Mouse (Mus musculus): Measurements from ENCODE around the gene Crybg2. TPM values are rescaled to one million over a fixed set of nuclear protein-coding genes. Genes with fewer than 3 reads are reported as not detected.

The Crybg2 gene
- polyA plus RNA-seq, 1 experiment from 2014 or later, result 2.9 TPM

DNA sequence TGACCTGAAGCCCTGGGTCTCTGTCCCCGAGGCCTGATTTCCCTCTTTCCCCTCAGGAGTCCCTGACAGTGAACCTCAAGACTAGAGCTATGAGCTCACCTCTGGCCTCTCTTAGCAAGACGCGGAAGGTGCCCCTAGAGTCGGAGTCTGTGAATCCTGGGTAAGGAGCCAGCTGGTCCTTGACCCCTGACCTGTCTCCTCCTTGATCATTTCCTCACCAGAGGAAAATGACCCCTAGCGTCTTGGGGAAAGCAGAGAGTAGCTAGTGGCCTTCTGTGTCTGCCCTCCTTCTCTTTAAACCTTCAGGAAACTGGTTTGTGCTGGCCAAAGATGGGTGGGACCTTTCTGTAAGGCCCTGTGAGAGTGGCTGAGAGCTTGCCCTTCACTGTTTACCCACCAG is 47.6 kb downstream of the Crybg2 start:
- ATAC-seq (ENCODE audit: insufficient read depth) (no peak), DNase-seq (no peak)
- no peak for TF ChIP-seq CTCF (IDR thresholded peaks at IDR 0.05; ENCODE audit: low read depth)
- Histone ChIP-seq H3K4me3 (ENCODE audit: low read depth, low read length) (no peak overlapping the region), H3K27ac (ENCODE audit: low read depth) (no peak overlapping the region), H3K36me3 (ENCODE audit: insufficient read depth) (no peaks in the 10 kb centered on the region), H3K4me1 (ENCODE audit: insufficient read depth) (no peaks in the 10 kb centered on the region; the same call in 1 of the 2 replicates), H3K27me3 (ENCODE audit: insufficient read depth, low read length) (no peaks in the 10 kb centered on the region), H3K9me3 (ENCODE audit: low read depth, low read length) (no peaks in the 10 kb centered on the region), H3K9ac (no peak overlapping the region), H3K4me2 (no peak overlapping the region)
- WGBS, result 18% methylated on average over 5 of the region's 5 CpGs

DNA sequence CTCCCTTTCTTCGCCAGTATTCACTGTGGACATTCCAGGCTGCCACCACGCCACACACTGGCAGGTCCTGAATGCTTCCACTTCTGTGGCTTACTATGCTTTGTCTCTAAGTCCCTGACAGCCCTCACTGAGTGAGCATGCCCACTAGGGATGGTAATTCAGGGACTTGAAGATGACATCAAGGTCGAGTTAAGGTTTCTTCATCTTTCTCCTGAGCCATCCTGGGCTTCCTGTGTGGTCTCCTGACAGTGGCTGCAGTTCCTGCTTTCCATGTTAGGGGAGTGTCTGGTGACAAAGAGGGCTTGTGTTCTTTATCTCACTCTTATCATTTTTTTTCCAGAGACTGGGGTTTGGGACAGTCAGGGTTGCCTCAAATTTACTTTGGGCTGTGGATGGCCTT is 50.0 kb downstream of the Crybg2 start:
- Histone ChIP-seq H3K27me3 (ENCODE audit: insufficient read depth, low read length) (no peaks in the 10 kb centered on the region), H3K4me1 (ENCODE audit: insufficient read depth) (no peaks in the 10 kb centered on the region; the same call in 1 of the 2 replicates), H3K36me3 (ENCODE audit: insufficient read depth) (no peaks in the 10 kb centered on the region), H3K27ac (ENCODE audit: low read depth) (no peak overlapping the region), H3K9me3 (ENCODE audit: low read depth, low read length) (no peaks in the 10 kb centered on the region), H3K9ac (no peak overlapping the region), H3K4me2 (no peak overlapping the region), H3K4me3 (ENCODE audit: low read depth, low read length) (no peak overlapping the region)
- 37% methylated on average over 3 of the region's 3 CpGs for WGBS
- ATAC-seq (ENCODE audit: insufficient read depth), result no peak
- no peak for DNase-seq
- no peak for TF ChIP-seq CTCF (IDR thresholded peaks at IDR 0.05; ENCODE audit: low read depth)

GRCm38 (mm10) chr4:134112403-134112802 is 51.8 kb downstream of the Crybg2 start:
- DNase-seq, result no peak
- H3K27ac ChIP-seq (ENCODE audit: low read depth), result no peak overlapping the region
- no peak for ATAC-seq (ENCODE audit: insufficient read depth)
- H3K9me3 ChIP-seq (ENCODE audit: low read depth, low read length), result no peaks in the 10 kb centered on the region
- no peak overlapping the region for H3K9ac ChIP-seq
- no peak overlapping the region for H3K4me2 ChIP-seq
- H3K4me3 ChIP-seq (ENCODE audit: low read depth, low read length), result no peak overlapping the region
- no peaks in the 10 kb centered on the region for H3K36me3 ChIP-seq (ENCODE audit: insufficient read depth)
- TF ChIP-seq CTCF (IDR thresholded peaks at IDR 0.05; ENCODE audit: low read depth), result no peak
- 55% methylated on average over 6 of the region's 6 CpGs for WGBS
- no peaks in the 10 kb centered on the region; the same call in 1 of the 2 replicates for H3K4me1 ChIP-seq (ENCODE audit: insufficient read depth)
- no peaks in the 10 kb centered on the region for H3K27me3 ChIP-seq (ENCODE audit: insufficient read depth, low read length)

DNA sequence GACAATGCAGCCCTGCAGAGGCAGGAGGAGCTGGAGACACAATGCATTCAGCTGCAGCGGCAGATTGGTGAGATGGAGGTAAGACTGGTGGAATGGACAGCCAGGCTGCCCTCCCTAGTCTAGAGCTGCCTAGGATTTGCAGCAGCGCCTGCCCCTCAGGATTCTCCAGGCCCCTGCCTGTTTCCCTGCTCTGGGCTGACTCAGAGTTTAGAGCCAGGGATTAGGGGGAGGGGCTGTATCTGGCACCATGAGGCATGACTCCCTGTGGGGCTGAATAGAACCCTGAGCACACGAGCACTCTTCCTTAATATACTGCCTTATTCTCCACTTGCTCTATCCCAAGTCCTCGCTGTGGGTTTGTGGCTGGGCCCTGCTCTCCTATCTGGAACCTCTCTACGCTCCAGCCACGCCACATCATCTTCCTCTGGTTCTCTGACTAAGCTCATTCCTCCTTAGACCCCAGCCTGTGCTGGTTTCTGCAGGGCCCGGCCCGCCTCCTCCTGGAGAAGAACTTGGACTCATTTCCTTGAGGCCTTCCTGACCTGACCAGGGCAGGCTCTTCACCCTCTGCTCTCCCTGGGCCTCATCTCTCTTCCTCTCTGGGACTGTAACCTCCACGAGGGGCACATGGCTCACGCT is 52.9 kb downstream of the Crybg2 start:
- 52% methylated on average over 10 of the region's 10 CpGs for whole genome bisulfite sequencing
- no peak overlapping the region for H3K27ac ChIP-seq (ENCODE audit: low read depth)
- no peak overlapping the region for H3K4me2 ChIP-seq
- no peak overlapping the region for H3K9ac ChIP-seq
- DNase-seq (no peak), ATAC-seq (ENCODE audit: insufficient read depth) (no peak; the same call in 1 of the 2 replicates)
- H3K4me1 ChIP-seq (ENCODE audit: insufficient read depth), result no peaks in the 10 kb centered on the region; the same call in 1 of the 2 replicates
- H3K4me3 ChIP-seq (ENCODE audit: low read depth, low read length), result no peak overlapping the region
- H3K9me3 ChIP-seq (ENCODE audit: low read depth, low read length), result no peaks in the 10 kb centered on the region
- no peaks in the 10 kb centered on the region for H3K27me3 ChIP-seq (ENCODE audit: insufficient read depth, low read length)
- no peaks in the 10 kb centered on the region for H3K36me3 ChIP-seq (ENCODE audit: insufficient read depth)
- no peak for TF ChIP-seq CTCF (IDR thresholded peaks at IDR 0.05; ENCODE audit: low read depth)

- no peaks in the 10 kb centered on the region for H3K27me3 ChIP-seq (ENCODE audit: insufficient read depth, low read length)
- H3K36me3 ChIP-seq (ENCODE audit: insufficient read depth), result no peaks in the 10 kb centered on the region
- no peak overlapping the region for H3K27ac ChIP-seq (ENCODE audit: low read depth)
- no peak for ATAC-seq (ENCODE audit: insufficient read depth)
- DNase-seq, result no peak
- no peak overlapping the region for H3K4me2 ChIP-seq
- H3K4me1 ChIP-seq (ENCODE audit: insufficient read depth), result no peaks in the 10 kb centered on the region; the same call in 1 of the 2 replicates
- no peak overlapping the region for H3K4me3 ChIP-seq (ENCODE audit: low read depth, low read length)
- TF ChIP-seq CTCF (IDR thresholded peaks at IDR 0.05; ENCODE audit: low read depth), result no peak
- H3K9ac ChIP-seq, result no peak overlapping the region
- WGBS, result 84% methylated on average over 4 of the region's 4 CpGs
- no peaks in the 10 kb centered on the region for H3K9me3 ChIP-seq (ENCODE audit: low read depth, low read length)
Observed at GRCm38 (mm10) chr4:134114038-134114437, 53.4 kb downstream of the Crybg2 start.

GRCm38 (mm10) chr4:134115215-134116144 is 54.9 kb downstream of the Crybg2 start:
- Histone ChIP-seq H3K4me1 (ENCODE audit: insufficient read depth) (no peaks in the 10 kb centered on the region; the same call in 1 of the 2 replicates), H3K36me3 (ENCODE audit: insufficient read depth) (no peaks in the 10 kb centered on the region), H3K9ac (no peak overlapping the region), H3K27me3 (ENCODE audit: insufficient read depth, low read length) (no peaks in the 10 kb centered on the region), H3K4me2 (no peak overlapping the region), H3K27ac (ENCODE audit: low read depth) (no peak overlapping the region), H3K9me3 (ENCODE audit: low read depth, low read length) (no peaks in the 10 kb centered on the region), H3K4me3 (ENCODE audit: low read depth, low read length) (no peak overlapping the region)
- no peak for TF ChIP-seq CTCF (IDR thresholded peaks at IDR 0.05; ENCODE audit: low read depth)
- 67% methylated on average over 16 of the region's 16 CpGs for WGBS
- ATAC-seq (ENCODE audit: insufficient read depth) (no peak), DNase-seq (peak; percentile 66)

GRCm38 (mm10) chr4:134116501-134116900 is 55.9 kb downstream of the Crybg2 start:
- H3K9ac ChIP-seq, result no peak overlapping the region
- no peak overlapping the region for H3K4me3 ChIP-seq (ENCODE audit: low read depth, low read length)
- H3K27ac ChIP-seq (ENCODE audit: low read depth), result no peak overlapping the region
- WGBS, result 67% methylated on average over 2 of the region's 2 CpGs
- H3K36me3 ChIP-seq (ENCODE audit: insufficient read depth), result no peaks in the 10 kb centered on the region
- H3K27me3 ChIP-seq (ENCODE audit: insufficient read depth, low read length), result no peaks in the 10 kb centered on the region
- ATAC-seq (ENCODE audit: insufficient read depth) (no peak), DNase-seq (no peak)
- no peaks in the 10 kb centered on the region for H3K9me3 ChIP-seq (ENCODE audit: low read depth, low read length)
- H3K4me1 ChIP-seq (ENCODE audit: insufficient read depth), result no peaks in the 10 kb centered on the region; the same call in 1 of the 2 replicates
- no peak overlapping the region for H3K4me2 ChIP-seq
- no peak for TF ChIP-seq CTCF (IDR thresholded peaks at IDR 0.05; ENCODE audit: low read depth)
